Mouse (Mus musculus) c-Kit-negative CD71-positive TER-119-positive erythroid progenitor cells, embryonic 14.5 days (primary cell): ENCODE results near the gene Dntt.

Source experiments
- DNase-seq: peaks from one replicate; pipeline ENCODE4 v3.0.0-alpha.2; 2013; ENCODE audit warnings: low read depth, low spot score

Gene Dntt

GRCm38 (mm10) chr19:41029219-41029618, at the start of gene Dntt:
Gene Dntt (plus strand): TSS chr19:41029275.
- DNase-seq = no peak

DNA sequence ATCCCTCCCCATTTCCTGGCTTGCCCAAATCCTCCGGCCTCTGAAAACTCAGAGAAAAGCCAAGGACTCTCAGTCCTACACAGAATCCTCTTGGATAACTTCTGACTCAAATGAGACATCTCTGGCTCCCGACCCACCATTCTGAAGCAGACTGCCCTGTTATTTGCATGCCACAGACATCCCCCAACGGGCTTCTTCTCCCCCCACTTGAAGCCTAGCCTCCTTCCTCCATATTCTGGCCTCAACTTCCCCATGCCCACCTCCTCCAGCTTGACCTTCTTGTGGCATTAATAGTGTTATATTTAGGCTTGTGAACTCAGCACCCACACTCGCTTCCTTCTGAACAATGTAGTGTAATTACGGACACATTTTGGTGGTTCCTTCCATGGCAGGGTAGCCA, 48.4 kb upstream of the Dntt start:
- no peak for DNase-seq

DNA sequence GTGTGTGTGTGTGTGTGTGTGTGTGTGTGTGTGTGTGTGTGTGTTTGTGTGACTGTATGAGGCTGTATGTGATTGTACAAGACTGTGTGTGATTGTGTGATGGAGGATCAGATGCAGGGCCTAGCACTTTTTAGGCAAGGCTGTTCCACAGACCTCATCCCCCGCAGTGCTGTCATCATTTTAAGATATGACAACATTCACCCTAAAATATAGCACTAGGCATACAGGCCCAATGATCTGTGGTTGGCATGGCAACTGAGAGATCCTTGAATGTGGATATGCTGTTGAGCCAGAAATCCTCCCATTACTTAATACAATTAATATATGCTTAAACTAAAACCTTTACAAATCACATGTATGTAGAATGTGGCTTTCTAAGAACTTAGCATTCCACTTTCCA, 44.5 kb upstream of the Dntt start:
- no peak for DNase-seq

GRCm38 (mm10) chr19:40988856-40989255, 40.2 kb upstream of the Dntt start:
- no peak for DNase-seq

DNA sequence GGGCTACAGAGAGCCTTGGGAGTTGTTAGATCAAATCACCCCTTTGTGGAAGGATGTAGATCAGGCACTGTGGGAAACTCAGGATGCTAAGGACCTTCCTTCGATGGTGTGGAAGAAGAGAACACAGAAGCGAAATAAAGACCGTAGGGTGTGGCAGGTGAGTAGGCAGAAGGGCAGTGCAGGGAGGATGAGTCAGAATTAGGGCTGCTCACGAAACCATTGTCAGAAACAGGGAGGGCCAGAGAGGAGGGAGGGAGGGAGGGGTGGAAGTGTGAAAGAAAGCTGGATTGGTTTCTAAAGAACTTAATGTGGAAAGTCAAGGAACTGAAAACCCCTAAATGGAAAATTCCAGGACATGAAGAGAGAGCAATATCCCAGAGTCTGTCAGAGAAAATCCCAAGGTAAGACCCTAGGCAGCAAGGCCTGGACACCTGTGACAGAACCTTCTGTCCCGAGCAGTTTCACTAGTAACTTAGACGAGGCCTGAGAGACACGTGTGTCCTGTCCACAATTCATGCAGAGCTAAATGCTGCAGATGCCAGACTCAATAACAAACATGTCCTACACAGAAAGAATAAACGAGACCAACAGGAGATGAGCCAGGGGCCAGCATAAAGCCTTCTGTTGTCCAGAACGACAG, 39.0 kb upstream of the Dntt start:
- DNase-seq = no peak

DNA sequence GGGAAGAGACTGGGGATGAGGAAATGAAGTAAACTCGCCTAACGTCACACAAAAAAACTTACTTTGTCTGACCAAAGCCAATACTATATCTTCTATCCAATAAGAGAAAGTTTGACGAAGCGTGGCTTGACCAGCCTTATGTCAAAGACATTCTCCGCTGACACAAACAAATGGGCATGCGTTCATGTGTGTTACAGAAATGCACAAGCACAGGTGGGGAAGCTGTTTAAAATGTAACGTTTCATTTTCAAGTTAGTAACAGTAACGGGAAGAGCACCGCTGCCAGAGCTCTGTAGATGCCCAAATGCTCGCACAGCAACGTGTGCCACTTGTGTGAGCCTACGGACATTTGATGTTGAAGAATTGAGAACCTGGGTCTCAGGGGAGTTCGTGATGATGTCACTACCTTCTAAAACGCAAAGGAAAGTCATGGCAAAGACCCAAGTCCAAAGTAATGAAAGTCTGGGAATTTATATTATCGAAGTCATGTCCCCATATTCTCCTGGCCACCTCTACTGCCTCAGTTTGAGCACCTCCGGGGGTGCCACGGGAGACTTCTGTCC, 38.2 kb upstream of the Dntt start:
- no peak for DNase-seq

DNA sequence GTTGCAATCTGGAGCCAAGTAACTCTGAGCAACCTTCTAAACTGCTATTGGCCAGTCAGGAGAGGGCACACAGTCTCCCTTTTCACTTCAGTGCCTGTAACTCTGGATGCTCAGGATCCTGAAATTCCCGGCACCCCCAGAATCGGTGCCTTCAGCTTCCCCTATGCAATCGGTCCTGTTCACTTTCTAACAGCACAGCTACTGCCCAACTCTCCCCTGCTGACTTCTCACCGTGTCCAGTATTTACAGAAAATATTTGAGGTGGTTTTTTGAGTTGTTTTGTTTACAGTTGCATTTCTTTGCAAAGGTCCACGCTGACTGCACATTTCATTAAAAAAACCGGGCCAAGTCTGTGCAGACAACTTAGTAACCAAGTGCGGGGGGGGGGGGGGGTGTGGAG, 37.4 kb upstream of the Dntt start:
- no peak for DNase-seq

DNA sequence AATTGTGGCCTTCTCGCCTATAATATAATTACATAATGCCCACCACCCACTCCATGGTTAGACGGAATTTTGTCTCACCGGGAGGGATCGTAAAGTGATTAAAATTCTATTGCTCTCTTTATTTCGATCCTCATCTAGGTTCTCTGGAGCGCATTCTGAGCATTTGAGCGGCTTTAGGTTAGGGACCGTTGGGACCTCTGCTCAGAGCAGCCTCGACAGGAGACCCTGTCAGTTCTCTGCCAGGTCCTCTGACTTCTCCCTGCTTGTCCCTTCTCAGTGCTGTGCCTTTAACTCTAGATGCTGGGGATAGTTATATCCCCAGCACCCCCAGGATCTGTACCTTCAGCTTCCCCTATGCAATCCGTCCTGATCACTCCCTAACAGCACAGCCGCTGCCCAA, 37.0 kb upstream of the Dntt start:
- no peak for DNase-seq

DNA sequence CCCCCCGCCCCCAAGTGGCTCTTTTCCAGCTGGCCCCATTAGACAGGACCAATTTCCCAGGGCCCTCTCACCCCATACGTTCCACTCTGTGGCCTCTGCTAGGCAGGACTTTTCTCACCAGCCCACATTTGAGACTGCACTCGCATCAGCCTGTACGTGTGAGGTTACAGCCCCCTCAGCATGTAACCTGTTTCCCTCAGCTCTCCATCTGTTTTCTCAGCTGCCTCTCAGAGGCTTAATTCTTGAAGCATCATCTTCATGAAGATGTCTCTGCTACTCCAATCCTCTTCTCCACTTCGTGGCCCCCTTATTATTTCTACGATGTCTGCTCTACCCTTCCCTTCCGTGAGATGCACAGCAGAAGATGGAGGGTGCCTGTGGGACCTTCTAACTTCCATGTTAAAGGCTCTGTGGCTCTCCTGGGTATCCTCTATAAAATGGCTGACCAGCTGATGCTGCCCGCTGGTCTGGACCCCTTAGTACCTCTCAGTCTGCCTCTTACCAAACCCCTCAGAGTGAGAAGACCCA, 36.5 kb upstream of the Dntt start:
- no peak for DNase-seq

GRCm38 (mm10) chr19:40993356-40993755, 35.7 kb upstream of the Dntt start:
- DNase-seq = no peak

- no peak for DNase-seq
Measured at GRCm38 (mm10) chr19:40994057-40994585, 35.0 kb upstream of the Dntt start, which contains the start of gene Blnk. Gene Blnk (minus strand): TSS chr19:40994535.

DNA sequence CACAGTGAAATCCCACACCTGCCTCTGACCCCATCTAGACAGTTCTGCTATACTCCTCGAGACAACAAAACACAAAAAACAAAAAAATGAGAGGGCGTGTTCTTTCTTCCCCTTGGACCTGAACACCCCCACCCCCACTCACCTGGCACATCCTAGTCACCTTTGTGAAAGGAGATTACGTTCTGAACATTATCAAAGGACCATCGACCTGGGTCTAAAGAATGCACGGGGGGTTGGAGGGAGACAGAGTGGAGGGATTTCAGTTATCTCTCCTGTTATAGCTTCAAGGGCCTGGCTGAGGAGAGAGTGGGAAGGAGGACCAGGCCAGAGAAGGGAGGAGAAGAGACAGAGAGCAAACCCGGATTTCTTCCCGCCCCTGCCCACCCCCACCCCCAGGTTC, 34.2 kb upstream of the Dntt start:
- no peak for DNase-seq

GRCm38 (mm10) chr19:40995449-40996401, 33.4 kb upstream of the Dntt start:
- no peak for DNase-seq

DNA sequence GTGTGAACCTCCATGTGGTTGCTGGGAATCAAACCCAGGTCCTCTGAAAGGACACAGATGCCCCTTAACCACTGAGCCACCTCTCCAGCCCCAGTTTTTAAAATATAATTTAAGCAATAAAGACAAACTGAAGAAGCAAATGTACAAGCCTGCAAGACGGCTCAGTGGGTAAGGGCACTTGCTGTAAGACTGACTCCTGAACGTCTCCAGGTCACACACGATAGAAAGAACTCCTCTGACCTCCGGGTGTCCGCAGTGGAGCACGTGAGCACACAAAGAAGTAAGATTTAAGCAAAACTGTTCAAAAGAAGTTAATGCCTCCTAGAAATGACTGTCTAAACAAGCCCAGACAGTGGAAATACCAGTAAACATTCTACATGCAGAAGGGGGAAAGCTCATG, 32.4 kb upstream of the Dntt start:
- no peak for DNase-seq

DNA sequence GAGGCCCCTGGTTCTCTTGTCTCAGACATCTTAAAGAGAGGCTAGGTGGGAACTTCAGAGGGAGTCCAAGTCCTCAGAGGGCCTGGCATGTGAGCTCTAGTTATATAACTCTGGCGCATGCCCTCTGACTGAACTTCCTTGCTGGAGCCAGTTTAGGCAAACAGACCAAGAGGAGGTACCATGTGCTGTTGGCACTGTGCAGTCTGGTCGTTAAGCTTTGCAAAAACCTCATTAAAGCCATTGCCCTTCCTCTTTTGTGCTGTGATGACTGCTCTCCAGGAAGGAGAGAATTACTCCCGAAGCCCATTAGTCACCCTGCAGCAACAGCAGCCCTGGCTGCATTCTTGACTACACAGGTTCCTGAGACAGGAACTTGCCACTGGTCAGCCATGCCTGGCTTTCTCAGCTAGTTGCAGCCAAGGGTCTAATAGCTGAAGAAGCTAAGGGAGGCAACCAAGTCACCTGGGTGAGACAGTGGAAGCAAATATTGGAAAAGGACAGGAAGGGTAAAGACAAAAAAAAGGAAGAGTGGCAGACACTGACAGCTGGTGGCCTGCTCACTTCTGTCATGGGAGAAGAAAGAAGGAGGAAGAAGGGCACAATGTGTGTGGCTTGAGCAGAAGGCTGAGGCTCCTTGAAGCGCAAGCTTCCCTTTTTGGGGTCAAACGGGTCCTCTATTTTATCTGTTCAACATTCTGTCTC, 30.5 kb upstream of the Dntt start:
- no peak for DNase-seq

GRCm38 (mm10) chr19:40999569-40999968, 29.5 kb upstream of the Dntt start:
- DNase-seq = peak; percentile 20

DNA sequence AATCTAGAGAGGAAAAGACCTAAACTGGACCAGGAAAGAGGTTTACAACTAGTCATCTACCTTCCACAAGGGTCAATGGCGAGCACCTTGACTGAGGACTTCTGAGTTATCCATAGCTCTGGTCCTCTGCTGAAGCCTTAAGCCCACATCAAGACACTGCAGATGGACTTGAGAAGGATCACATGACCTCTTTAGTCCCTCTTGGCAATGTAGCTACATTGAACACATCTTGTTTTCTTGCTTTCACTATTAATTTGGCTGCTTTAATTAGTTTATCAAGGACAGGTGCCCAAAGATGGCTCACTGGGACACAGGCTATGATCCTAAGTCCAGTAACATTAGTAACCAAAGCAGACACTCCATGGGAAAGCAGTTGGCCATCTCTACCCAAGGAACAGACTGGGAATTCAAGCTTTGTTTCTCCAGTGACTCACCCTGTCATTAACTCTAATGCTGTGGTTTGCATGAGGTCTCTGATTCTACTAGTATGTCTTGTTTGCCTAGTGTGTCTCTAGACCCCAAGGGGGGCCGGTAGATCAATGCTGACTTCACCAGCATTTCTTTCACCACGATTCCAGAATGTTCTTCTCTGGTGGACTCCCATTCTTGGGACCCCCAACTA, 25.3 kb upstream of the Dntt start:
- DNase-seq = no peak

DNA sequence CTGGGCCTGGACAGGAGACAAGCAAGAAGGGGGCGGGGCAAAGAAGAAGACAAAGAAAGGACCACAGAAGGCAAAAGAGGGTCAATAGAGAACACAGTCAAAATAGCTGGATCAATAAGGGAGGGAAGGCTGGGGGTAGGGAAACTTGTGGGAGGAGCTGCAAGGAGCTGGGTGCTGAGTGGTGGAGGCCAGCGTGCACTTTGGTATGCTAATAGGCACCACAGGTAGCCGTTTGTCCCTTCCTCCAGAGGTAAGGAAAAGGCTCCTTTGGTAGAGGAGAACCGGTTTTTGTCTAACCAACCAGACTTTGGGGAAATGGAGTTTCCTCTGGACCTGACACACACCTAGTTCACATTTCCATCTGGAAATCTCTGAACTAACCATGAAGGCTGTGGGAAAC, 22.5 kb upstream of the Dntt start:
- no peak for DNase-seq

GRCm38 (mm10) chr19:41007326-41007725, 21.7 kb upstream of the Dntt start:
- DNase-seq = no peak

GRCm38 (mm10) chr19:41007733-41008132, 21.3 kb upstream of the Dntt start:
- no peak for DNase-seq
